Mouse (Mus musculus) thymus, postnatal 36 days (tissue): ENCODE measurements around the gene Adam12.
"Not testable (repeated sequence)": the region's sequence is repeated elsewhere in the genome, so short reads cannot be mapped to it uniquely, and the experiment has no call there.

Experiments used
- DNase-seq, 2 experiments: peaks; one replicate each; pipeline ENCODE4 v3.0.0; 2022; ENCODE audit warnings: mixed read lengths in 2 of 2

Gene Adam12

GRCm38 (mm10) chr7:133925771-133926170, 306.2 kb downstream of the Adam12 start:
- DNase-seq: no peak

GRCm38 (mm10) chr7:133923994-133924393, 308.0 kb downstream of the Adam12 start:
- no peak for DNase-seq

- no peak for DNase-seq
Measured at GRCm38 (mm10) chr7:133921291-133921690, 310.7 kb downstream of the Adam12 start.

GRCm38 (mm10) chr7:133920724-133921123, 311.2 kb downstream of the Adam12 start:
- no peak for DNase-seq

- DNase-seq: no peak
Measured at GRCm38 (mm10) chr7:133919918-133920317, 312.0 kb downstream of the Adam12 start.

GRCm38 (mm10) chr7:133919306-133919705, 312.6 kb downstream of the Adam12 start:
- DNase-seq: no peak

- DNase-seq: no peak
Measured at GRCm38 (mm10) chr7:133916230-133916629, 315.7 kb downstream of the Adam12 start.

GRCm38 (mm10) chr7:133911881-133912280, 320.1 kb downstream of the Adam12 start:
- no peak for DNase-seq

- no peak for DNase-seq
Measured at GRCm38 (mm10) chr7:133909833-133910375, 322.0 kb downstream of the Adam12 start.

- no peak for DNase-seq
Measured at GRCm38 (mm10) chr7:133908966-133909365, 323.0 kb downstream of the Adam12 start.

- no peak for DNase-seq
Measured at GRCm38 (mm10) chr7:133899391-133899790, 332.6 kb downstream of the Adam12 start.

- no peak for DNase-seq
Measured at GRCm38 (mm10) chr7:133891796-133892195, 340.1 kb downstream of the Adam12 start.

- DNase-seq: no peak
Measured at GRCm38 (mm10) chr7:133891298-133891697, 340.6 kb downstream of the Adam12 start.

- no peak for DNase-seq
Measured at GRCm38 (mm10) chr7:133889986-133890385, 342.0 kb downstream of the Adam12 start.

- no peak for DNase-seq
Measured at GRCm38 (mm10) chr7:133888926-133889920, 342.7 kb downstream of the Adam12 start.

- DNase-seq: not testable (repeated sequence)
Measured at GRCm38 (mm10) chr7:133884759-133885431, 347.1 kb downstream of the Adam12 start.

GRCm38 (mm10) chr7:133879761-133880160, 352.2 kb downstream of the Adam12 start:
- DNase-seq: no peak

GRCm38 (mm10) chr7:133876646-133877342, 355.2 kb downstream of the Adam12 start:
- DNase-seq: no peak

- no peak for DNase-seq
Measured at GRCm38 (mm10) chr7:133876139-133876538, 355.8 kb downstream of the Adam12 start.

GRCm38 (mm10) chr7:133872701-133873100, 359.2 kb downstream of the Adam12 start:
- DNase-seq: no peak

- DNase-seq: no peak
Measured at GRCm38 (mm10) chr7:133870265-133870664, 361.7 kb downstream of the Adam12 start.

- DNase-seq: no peak
Measured at GRCm38 (mm10) chr7:133863684-133864083, 368.3 kb downstream of the Adam12 start.

- DNase-seq: no peak
Measured at GRCm38 (mm10) chr7:133863151-133863550, 368.8 kb downstream of the Adam12 start.
